Mouse (Mus musculus) midbrain, embryonic 10.5 days (tissue): ENCODE measurements around the gene Gigyf1. TPM values are rescaled to one million over a fixed set of nuclear protein-coding genes. Genes with fewer than 3 reads are reported as not detected.

ENCODE experiments used
- DNase-seq: peaks from one replicate; pipeline ENCODE4 v3.0.0-alpha.2; 2017; ENCODE audit warnings: low spot score
- H3K27ac ChIP-seq: fragments of 300-500 bp; sonication (generic); replicated peaks from 2 replicates; pipeline ENCODE4 v1.5.1; 2016; ENCODE audit warnings: mild to moderate bottlenecking
- H3K27me3 ChIP-seq: fragments of 300-500 bp; sonication (generic); 2 replicates; pipeline ENCODE4 v1.6.1; 2016; ENCODE audit warnings: low read depth, mild to moderate bottlenecking; ENCODE audit not compliant: poor library complexity, severe bottlenecking
- H3K36me3 ChIP-seq: fragments of 300-500 bp; sonication (generic); 2 replicates; pipeline ENCODE4 v1.6.1; 2016; ENCODE audit warnings: mild to moderate bottlenecking, moderate library complexity
- H3K4me1 ChIP-seq: fragments of 300-500 bp; sonication (generic); 2 replicates; pipeline ENCODE4 v1.6.1; 2016
- H3K4me3 ChIP-seq: fragments of 300-500 bp; sonication (generic); 2 replicates; pipeline ENCODE4 v1.5.1; 2016; ENCODE audit warnings: mild to moderate bottlenecking, moderate library complexity
- H3K9me3 ChIP-seq: fragments of 300-500 bp; sonication (generic); replicated peaks from 2 replicates; pipeline ENCODE4 v1.6.1; 2016; ENCODE audit warnings: mild to moderate bottlenecking
- WGBS: fragments of 180-500 bp; shearing (Covaris S2); methylation state at CpG from one replicate; pipeline ENCODE4 v1.1.7; 2016; 5-methylcytosine and 5-hydroxymethylcytosine counted together
- polyA plus RNA-seq: library from polyadenylated mRNA; unstranded; fragments of >200 nt; fragmentation: Nextera tagmentation; extraction: Ambion mirVana; gene quantifications from 2 replicates; pipeline ENCODE4 v1.2.1, GENCODE M21; 2016

The Gigyf1 gene
- polyA plus RNA-seq, 1 experiment from 2014 or later: 15.1 TPM

DNA sequence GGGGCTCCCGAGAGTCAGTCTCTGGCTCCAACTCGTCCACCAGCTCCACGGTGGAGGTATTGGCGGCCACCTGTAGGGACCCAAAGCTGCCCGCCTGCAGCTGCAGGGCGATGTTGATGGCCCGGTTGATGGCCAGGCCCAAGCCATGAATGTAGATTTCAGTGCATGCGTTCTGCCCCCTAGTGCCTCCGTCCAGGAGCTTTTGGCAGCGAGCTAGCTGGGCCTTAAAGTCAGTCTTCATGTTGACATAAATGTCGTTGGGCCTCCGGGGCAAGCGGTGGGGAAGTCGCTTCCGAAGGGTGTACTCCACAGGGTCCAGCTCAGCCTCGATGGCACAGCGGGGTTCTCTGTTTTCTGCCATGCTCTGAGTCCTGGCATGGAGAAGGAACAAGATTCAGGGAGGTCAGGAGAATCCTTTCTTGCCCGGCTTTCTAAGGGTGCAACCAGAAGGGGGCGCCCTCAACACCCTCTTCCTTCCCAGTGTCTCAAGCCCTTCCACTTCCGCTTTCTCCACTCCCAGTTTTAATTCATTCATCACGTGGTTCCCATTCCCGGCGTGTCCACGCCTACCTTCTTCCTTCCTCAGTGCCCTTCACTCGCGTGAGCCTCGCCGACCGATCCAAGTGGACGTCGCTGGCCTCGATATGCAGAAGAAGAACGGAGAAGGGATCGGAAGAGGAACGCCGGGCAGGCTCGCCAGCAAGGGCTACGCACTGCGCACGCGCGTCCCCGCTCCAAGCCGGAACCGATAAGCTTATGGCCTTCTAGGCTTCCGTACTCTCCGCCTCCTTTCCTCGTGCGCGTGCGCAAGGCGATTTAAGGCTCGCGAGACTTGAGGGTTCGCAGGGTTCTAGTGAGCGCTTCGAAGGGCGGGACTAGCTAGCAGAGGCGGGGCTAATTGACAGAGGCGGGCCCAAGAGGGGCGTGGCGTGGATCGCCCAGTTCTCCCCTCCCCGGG is 16.4 kb upstream of the Gigyf1 start, which contains the start of gene Pop7:
TSS of gene Pop7 (minus strand) at position 810 of the 958 bp plus-strand sequence.
- Histone ChIP-seq H3K9me3 (no peaks in the 10 kb centered on the region), H3K36me3 (peaks cover 14% of the 10 kb centered on the region), H3K4me3 (peak within 1 kb of the TSS; percentile 77), H3K4me1 (peaks cover 25% of the 10 kb centered on the region), H3K27me3 (no peaks in the 10 kb centered on the region), H3K27ac (peak within 1 kb of the TSS; percentile 97)
- 2% methylated on average over 64 of the region's 64 CpGs for WGBS
- peak; percentile 99 for DNase-seq

DNA sequence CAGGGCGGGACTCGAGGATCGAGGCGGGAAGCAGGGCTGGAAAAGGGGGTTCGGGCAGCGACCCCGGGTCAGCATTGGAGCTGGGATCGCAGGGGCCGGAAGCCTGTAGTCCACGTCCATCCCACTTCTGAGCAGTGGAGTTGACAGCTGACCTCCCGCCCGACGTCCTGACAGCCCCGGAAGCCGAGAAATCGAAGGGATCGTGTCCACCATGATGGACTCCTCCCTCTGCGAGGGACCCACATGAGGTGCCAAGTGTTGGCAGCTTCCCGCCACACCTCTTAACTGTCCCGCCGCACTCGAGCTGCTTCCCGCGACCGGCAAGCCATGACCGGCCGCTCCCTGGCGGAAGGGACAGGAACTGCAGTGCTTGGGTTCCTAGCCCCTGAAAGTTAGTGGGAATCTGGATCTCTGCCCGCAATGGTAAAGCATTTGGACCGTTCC is 15.7 kb upstream of the Gigyf1 start:
- no peaks in the 10 kb centered on the region for H3K27me3 ChIP-seq
- H3K36me3 ChIP-seq: peaks cover 14% of the 10 kb centered on the region
- H3K9me3 ChIP-seq: no peaks in the 10 kb centered on the region
- peak overlapping the region; percentile 77 for H3K4me3 ChIP-seq
- H3K27ac ChIP-seq: peak overlapping the region; percentile 97
- peak; percentile 88 for DNase-seq
- H3K4me1 ChIP-seq: peaks cover 25% of the 10 kb centered on the region
- under 1% methylated on average over 30 of the region's 30 CpGs for WGBS

DNA sequence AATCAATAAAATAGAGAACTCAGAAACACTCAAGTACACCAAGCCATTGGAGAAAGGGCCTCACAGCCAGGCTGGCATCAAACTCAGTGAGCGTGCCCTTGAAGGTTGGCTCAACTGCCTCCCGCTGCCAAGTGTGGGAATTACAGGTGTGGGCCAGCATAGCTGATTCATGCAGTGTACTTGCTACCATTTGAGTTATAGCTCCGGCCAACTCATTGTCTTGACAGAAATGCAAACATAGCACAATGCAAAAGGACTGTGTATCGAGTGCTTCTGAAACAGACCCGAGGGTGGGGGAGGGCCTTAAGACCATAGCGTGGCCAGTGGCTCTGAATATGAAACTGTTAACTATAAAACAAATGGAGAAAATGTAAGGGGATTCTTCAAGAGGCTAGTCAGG is 14.3 kb upstream of the Gigyf1 start:
- no peak overlapping the region for H3K4me3 ChIP-seq

DNA sequence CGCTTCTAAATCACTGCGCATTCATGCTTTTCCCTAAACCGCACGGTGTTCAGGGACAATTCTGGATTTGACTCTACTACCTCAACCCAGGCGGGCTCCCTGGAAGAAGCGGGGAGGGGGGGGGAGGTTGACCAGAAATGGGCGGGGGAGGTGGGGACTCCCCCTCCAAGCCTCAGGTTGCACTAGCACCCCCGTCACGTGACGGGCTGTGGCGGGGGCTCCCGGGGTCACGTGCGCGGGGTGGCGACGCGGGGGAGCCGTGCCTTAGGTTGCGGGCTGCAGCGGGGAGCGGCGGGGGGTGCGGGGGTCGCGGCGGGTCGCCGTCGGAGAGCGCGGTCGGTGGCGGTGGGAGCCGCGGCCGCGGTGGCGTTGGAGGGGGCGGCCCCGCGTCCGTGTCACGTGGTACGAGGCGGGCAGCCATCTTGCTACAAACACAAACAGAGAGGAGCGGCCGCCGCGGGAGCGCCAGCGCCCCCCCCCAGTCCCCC is 8.3 kb upstream of the Gigyf1 start:
- Histone ChIP-seq H3K9me3 (no peaks in the 10 kb centered on the region), H3K27ac (peak overlapping the region; percentile 97), H3K27me3 (no peaks in the 10 kb centered on the region), H3K4me1 (peaks cover 47% of the 10 kb centered on the region), H3K4me3 (peak overlapping the region; percentile 99), H3K36me3 (peaks cover 19% of the 10 kb centered on the region)
- peak; percentile 87 for DNase-seq
- 2% methylated on average over 50 of the region's 52 CpGs for WGBS

More for the DNA sequence above, 14.3 kb upstream of the Gigyf1 start:
- DNase-seq: no peak
- Histone ChIP-seq H3K4me1 (peaks cover 25% of the 10 kb centered on the region), H3K27me3 (no peaks in the 10 kb centered on the region), H3K9me3 (no peaks in the 10 kb centered on the region), H3K36me3 (peaks cover 14% of the 10 kb centered on the region), H3K27ac (no peak overlapping the region)
- WGBS: 88% methylated on average over 6 of the region's 6 CpGs

DNA sequence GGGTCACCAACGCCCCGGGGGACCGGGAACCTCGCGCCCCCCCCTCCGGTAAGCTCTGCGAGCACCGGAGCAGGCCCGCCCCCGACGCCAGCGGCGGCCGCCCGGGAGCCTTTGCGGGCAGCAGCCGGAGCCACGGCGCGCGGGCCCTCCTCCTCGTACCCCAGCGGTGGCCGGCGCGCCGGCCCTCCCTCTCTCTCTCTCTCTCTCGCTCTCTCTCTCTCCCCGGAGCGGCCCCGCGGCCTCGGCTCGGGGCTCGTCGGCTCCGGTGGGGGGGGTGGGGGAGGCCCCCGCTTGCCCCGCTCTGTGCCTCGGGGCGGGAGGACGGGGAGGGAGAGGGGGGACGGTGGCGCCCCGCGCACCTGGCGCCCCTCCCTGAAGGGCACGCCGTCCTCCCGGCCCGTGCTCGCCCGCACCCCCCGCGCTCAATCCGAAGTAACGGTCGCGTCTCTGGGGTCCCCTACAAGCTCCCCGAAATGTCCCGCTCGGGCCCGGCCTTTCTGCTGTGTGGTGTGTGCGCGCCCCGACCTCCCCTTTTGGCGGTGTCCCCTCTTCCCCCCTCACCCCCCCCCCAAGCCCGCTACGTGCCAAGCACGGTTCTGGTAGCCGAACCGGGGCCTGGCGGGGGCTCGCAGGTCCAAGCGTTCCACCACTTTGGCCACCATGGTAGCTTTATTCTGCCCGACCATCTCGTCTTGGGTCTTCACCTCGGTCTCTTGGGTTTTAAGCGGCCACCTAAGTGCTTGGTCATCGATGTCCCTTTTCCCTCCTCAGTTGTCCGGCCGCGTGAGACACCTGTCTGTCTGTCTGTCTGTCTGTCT is 7.6 kb upstream of the Gigyf1 start:
- peaks cover 49% of the 10 kb centered on the region for H3K4me1 ChIP-seq
- no peak for DNase-seq
- peak overlapping the region; percentile 99 for H3K4me3 ChIP-seq
- no peaks in the 10 kb centered on the region for H3K9me3 ChIP-seq
- WGBS: under 1% methylated on average over 48 of the region's 83 CpGs
- no peaks in the 10 kb centered on the region for H3K27me3 ChIP-seq
- peak overlapping the region; percentile 97 for H3K27ac ChIP-seq
- peaks cover 21% of the 10 kb centered on the region for H3K36me3 ChIP-seq

DNA sequence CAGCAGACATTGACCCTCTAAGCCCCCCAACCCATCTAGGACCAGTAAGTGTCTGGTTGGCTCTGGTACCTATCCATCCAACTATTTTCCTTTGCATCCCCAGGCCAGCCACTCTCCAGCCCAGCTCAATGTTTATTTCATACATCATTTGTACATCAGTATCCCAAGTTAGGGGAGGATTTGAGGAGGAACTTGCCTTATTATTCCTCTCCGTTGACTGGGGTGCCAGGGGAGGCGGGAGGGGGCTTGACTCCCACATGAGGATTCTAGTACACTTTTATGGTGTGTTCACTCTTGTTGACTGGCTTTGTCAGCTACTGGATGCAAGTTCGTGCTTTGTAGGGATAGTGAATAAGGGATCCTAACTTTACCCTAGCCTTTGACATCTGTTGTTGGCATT is 6.6 kb upstream of the Gigyf1 start:
- H3K4me3 ChIP-seq: peak overlapping the region; percentile 99
- H3K36me3 ChIP-seq: peaks cover 25% of the 10 kb centered on the region
- DNase-seq: no peak
- no peaks in the 10 kb centered on the region for H3K27me3 ChIP-seq
- H3K9me3 ChIP-seq: no peaks in the 10 kb centered on the region
- WGBS: 84% methylated on average over 3 of the region's 3 CpGs
- H3K27ac ChIP-seq: peak overlapping the region; percentile 97
- H3K4me1 ChIP-seq: peaks cover 56% of the 10 kb centered on the region

DNA sequence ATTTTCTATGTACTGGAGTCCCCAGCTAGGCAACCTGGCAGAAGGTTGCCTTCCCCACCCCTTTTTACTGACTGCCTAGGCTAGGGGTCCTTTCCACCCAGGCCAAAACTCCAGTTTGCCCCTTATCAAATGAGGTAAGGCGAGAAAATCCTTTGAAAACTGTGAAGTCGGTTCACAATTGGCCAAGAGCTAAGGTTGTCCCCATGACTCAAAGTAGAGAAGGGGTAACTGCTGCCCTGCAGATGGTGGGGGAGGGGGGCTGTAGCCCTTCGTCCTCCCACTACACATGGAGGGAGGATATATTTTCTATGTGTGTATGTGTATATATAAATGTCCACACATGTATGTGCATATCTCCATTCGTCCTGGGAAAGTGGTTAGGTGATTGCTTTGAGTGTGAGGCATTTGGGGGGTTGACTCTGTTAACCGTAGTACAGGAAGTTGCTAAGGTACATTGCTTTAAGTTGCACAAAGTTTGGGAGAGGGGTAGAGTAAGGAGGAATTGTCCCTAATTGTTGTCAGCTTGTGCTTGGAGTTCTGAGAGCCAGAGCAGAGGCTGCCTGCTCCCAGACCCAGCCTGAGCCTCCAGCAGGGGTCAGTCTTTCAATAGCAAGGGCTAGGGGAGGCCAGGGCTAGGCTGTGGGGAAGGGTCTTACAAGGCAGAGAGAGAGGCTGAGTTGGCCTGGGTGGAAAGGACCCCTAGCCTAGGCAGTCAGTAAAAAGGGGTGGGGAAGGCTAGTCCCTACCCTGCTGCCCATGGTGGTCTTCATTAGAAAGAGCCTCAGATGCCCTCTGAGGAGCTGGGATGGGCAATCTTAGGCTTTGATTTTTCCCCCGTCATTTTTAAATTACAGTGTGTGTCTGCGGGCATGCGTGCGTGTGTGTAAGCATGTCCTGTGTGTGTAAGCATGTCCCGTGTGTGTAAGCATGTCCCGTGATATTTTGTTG is 5.2 kb upstream of the Gigyf1 start:
- DNase-seq: peak; percentile 73
- H3K27ac ChIP-seq: no peak overlapping the region
- peak overlapping the region; percentile 99 for H3K4me3 ChIP-seq
- peaks cover 38% of the 10 kb centered on the region for H3K36me3 ChIP-seq
- H3K4me1 ChIP-seq: peaks cover 56% of the 10 kb centered on the region
- H3K27me3 ChIP-seq: no peaks in the 10 kb centered on the region
- 86% methylated on average over 11 of the region's 11 CpGs for WGBS
- no peaks in the 10 kb centered on the region for H3K9me3 ChIP-seq

DNA sequence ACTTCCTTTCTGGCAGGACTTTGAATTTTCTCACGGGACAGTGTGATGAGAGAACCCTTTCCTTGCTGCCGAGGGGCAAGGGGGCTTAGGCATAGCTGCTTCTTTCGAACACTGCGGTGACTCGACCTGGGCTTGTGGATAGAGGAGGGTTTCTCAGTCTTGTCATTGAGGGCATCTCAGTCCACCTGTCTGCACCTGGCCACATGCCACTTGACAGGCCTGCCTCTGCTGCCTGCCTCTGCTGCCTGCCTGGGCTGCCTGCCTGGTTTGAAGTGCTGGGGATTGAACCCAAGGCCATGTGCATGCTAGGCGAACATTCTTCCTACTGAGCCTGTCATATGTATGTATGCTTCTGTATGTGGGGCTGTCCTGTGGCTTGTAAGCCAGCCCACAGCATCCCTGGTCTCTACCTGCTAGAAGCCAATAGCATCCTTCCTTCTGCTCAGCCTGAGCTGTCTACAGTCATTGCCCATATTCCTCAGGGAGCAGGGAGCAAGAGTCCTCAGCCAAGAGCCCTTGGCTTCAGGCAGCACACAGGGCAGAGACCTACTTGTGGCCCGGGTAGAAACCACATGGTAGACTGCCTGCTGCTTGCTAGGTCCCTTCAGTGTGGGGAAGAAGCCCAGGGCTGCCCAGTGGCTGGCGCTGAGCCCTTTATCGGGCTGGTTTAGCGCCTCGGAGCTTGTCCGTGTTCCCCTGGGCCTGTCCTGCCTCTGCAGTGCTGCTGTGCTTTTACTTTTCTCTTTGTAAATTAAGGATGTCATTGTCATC is 4.2 kb upstream of the Gigyf1 start:
- Histone ChIP-seq H3K4me1 (peaks cover 56% of the 10 kb centered on the region), H3K4me3 (no peak overlapping the region; the same call in 1 of the 2 replicates), H3K27ac (no peak overlapping the region), H3K27me3 (no peaks in the 10 kb centered on the region), H3K9me3 (no peaks in the 10 kb centered on the region), H3K36me3 (peaks cover 48% of the 10 kb centered on the region)
- no peak for DNase-seq
- 93% methylated on average over 12 of the region's 12 CpGs for WGBS

DNA sequence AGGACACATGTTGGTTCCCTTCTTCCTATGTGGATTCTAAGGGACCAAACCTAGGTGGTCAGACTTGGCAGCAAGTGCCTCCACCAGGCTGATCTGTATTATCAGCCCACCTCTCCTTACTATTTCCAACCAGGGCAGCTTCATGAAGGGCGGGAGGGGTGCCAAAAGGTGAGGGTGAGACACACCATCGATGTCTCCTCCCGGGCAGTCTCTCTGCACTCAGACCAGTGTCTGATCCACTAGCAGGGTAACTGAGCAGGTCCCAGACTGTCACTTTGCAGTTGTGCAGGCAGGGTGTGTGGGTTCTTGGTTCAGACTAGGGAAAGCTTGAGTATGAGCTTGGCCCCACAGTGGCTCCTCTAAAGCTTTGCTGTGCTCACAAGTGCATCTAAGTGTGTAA is 3.5 kb upstream of the Gigyf1 start:
- WGBS: 98% methylated on average over 3 of the region's 3 CpGs
- Histone ChIP-seq H3K27ac (no peak overlapping the region), H3K4me1 (peaks cover 54% of the 10 kb centered on the region), H3K36me3 (peaks cover 55% of the 10 kb centered on the region), H3K27me3 (no peaks in the 10 kb centered on the region), H3K9me3 (no peaks in the 10 kb centered on the region), H3K4me3 (no peak overlapping the region; the same call in 1 of the 2 replicates)
- DNase-seq: no peak

DNA sequence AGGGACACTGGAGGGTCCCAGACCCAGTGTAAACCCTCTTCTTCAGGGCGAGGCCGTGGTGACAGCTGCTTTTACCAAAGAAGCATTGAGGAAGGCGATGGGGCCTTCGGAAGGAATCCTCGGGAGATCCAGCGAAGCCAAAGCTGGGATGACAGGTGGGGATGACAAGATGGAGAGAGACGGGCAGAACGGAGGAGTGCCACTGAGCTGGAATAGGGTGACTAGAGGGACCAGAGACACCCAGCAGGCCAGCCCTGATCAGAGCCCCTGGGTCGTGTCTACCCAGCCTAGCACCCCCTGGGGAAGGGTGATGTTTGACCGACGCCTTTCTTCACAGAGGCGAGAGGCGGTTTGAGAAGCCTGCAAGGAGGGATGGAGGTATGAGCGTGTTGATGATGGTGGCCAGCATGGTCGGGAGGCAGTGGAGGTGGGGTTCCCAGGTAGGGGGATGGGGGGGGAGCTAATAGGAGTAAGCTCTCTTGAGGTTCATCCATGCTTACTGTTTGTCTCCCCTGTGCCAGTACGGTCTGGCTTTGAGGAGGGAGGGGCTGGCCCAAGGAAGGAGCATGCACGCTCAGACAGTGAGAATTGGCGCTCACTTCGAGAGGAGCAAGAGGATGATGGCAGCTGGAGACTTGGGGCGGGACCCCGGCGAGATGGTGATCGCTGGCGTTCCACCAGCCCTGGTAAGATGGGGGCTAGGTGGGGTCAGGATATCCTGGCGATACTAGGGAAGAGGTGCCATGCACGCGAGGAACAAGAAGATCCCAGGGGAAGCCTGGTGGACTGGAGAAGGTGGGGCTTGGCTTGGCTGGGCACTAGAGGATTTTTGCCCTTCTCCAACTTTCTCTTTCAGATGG is 1.6 kb downstream of the Gigyf1 start:
- Histone ChIP-seq H3K27me3 (no peaks in the 10 kb centered on the region), H3K36me3 (peaks cover 89% of the 10 kb centered on the region), H3K4me3 (peak overlapping the region; percentile 14; the same call in 1 of the 2 replicates), H3K27ac (no peak overlapping the region), H3K9me3 (no peaks in the 10 kb centered on the region), H3K4me1 (peaks cover 23% of the 10 kb centered on the region)
- 92% methylated on average over 27 of the region's 27 CpGs for WGBS
- DNase-seq: no peak
